Mouse (Mus musculus): Measurements from ENCODE around the gene Wscd2.
"Not testable (repeated sequence)": the region's sequence is repeated elsewhere in the genome, so short reads cannot be mapped to it uniquely, and the experiment has no call there.

The Wscd2 gene

GRCm38 (mm10) chr5:113583424-113584162, 93.5 kb downstream of the Wscd2 start:
- in situ Hi-C loops (cut with MboI): no loop called here

- in situ Hi-C loops (cut with MboI): no loop called here
These were observed 94.3 kb downstream of the Wscd2 start for GRCm38 (mm10) chr5:113584439-113584838.

- in situ Hi-C loops (cut with MboI): not testable (repeated sequence)
These were observed 95.7 kb downstream of the Wscd2 start for GRCm38 (mm10) chr5:113585619-113586457.

- in situ Hi-C loops (cut with MboI): not testable (repeated sequence)
These were observed 96.3 kb downstream of the Wscd2 start for GRCm38 (mm10) chr5:113586458-113586849.

GRCm38 (mm10) chr5:113590010-113590640, 100.0 kb downstream of the Wscd2 start:
- in situ Hi-C loops (cut with MboI): no loop called here

GRCm38 (mm10) chr5:113591166-113591565, 101.0 kb downstream of the Wscd2 start:
- in situ Hi-C loops (cut with MboI): no loop called here

GRCm38 (mm10) chr5:113591751-113592230, 101.7 kb downstream of the Wscd2 start:
- in situ Hi-C loops (cut with MboI): no loop called here

GRCm38 (mm10) chr5:113593911-113594705, 104.0 kb downstream of the Wscd2 start:
- in situ Hi-C loops (cut with MboI): no loop called here

GRCm38 (mm10) chr5:113596252-113596651, 106.1 kb downstream of the Wscd2 start:
- in situ Hi-C loops (cut with MboI): no loop called here

GRCm38 (mm10) chr5:113596780-113597353, 106.7 kb downstream of the Wscd2 start:
- in situ Hi-C loops (cut with MboI): no loop called here

GRCm38 (mm10) chr5:113600181-113600580, 110.0 kb downstream of the Wscd2 start:
- in situ Hi-C loops (cut with MboI): no loop called here

- in situ Hi-C loops (cut with MboI): no loop called here
These were observed 110.7 kb downstream of the Wscd2 start for GRCm38 (mm10) chr5:113600803-113601202.

GRCm38 (mm10) chr5:113603471-113603870, 113.3 kb downstream of the Wscd2 start:
- in situ Hi-C loops (cut with MboI): no loop called here

- in situ Hi-C loops (cut with MboI): no loop called here
These were observed 114.6 kb downstream of the Wscd2 start for GRCm38 (mm10) chr5:113604758-113605157.

GRCm38 (mm10) chr5:113606121-113606520, 116.0 kb downstream of the Wscd2 start:
- in situ Hi-C loops (cut with MboI): no loop called here

GRCm38 (mm10) chr5:113606961-113607785, 117.0 kb downstream of the Wscd2 start:
- in situ Hi-C loops (cut with MboI): no loop called here

GRCm38 (mm10) chr5:113607941-113608431, 117.9 kb downstream of the Wscd2 start:
- in situ Hi-C loops (cut with MboI): no loop called here

- in situ Hi-C loops (cut with MboI): no loop called here
These were observed 118.4 kb downstream of the Wscd2 start for GRCm38 (mm10) chr5:113608511-113608910.

GRCm38 (mm10) chr5:113609891-113610290, 119.8 kb downstream of the Wscd2 start:
- in situ Hi-C loops (cut with MboI): no loop called here

GRCm38 (mm10) chr5:113610490-113610889, 120.4 kb downstream of the Wscd2 start:
- in situ Hi-C loops (cut with MboI): no loop called here
